Mouse (Mus musculus) intestine, embryonic 16.5 days (tissue): ENCODE measurements around the gene C1qtnf12. TPM values are rescaled to one million over a fixed set of nuclear protein-coding genes. Genes with fewer than 3 reads are reported as not detected.
A peak's percentile ranks its signal among the peaks of the same experiment; 100 is the strongest.

ENCODE experiments used
- ATAC-seq: fragments of 200-750 bp; cut with Nextera tagmentation; 2 replicates; pipeline ENCODE4 v1.8.0; 2017; ENCODE audit warnings: moderate TSS enrichment, moderate library complexity
- H3K27ac ChIP-seq: fragments of 300-500 bp; sonication (generic); 2 replicates; pipeline ENCODE4 v1.5.1; 2014; ENCODE audit warnings: mild to moderate bottlenecking, low read length
- H3K27me3 ChIP-seq: fragments of 300-500 bp; sonication (generic); replicated peaks from 2 replicates; pipeline ENCODE4 v1.6.1; 2014; ENCODE audit warnings: low read length, control low read depth, mixed read lengths; ENCODE audit not compliant: control insufficient read depth, insufficient read depth
- H3K36me3 ChIP-seq: fragments of 300-500 bp; sonication (generic); 2 replicates; pipeline ENCODE4 v1.6.1; 2014; ENCODE audit warnings: low read length, control low read depth; ENCODE audit not compliant: control insufficient read depth, insufficient read depth
- H3K4me1 ChIP-seq: fragments of 300-500 bp; sonication (generic); 2 replicates; pipeline ENCODE4 v1.6.1; 2014; ENCODE audit warnings: low read length, control low read depth, mixed read lengths; ENCODE audit not compliant: control insufficient read depth, insufficient read depth
- H3K4me2 ChIP-seq: fragments of 300-500 bp; sonication (generic); 2 replicates; pipeline ENCODE4 v1.6.1; 2014; ENCODE audit warnings: low read depth, low read length, control low read depth
- H3K4me3 ChIP-seq: fragments of 300-500 bp; sonication (generic); 2 replicates; pipeline ENCODE4 v1.5.1; 2014; ENCODE audit warnings: mild to moderate bottlenecking, low read length
- H3K9ac ChIP-seq: fragments of 300-500 bp; sonication (generic); 2 replicates; pipeline ENCODE4 v1.6.1; 2014; ENCODE audit warnings: low read depth, low read length
- H3K9me3 ChIP-seq: fragments of 300-500 bp; sonication (generic); 2 replicates; pipeline ENCODE4 v1.6.1; 2016; ENCODE audit warnings: low read length, control low read depth; ENCODE audit not compliant: control insufficient read depth
- WGBS: fragments of 180-500 bp; shearing (Covaris S2); extraction: QIAGEN DNeasy Blood & Tissue Kit; methylation state at CpG from one replicate; pipeline ENCODE4 v1.1.7; 2014; 5-methylcytosine and 5-hydroxymethylcytosine counted together
- polyA plus RNA-seq: library from polyadenylated mRNA; unstranded; fragments of >200 nt; fragmentation: Nextera tagmentation; extraction: Ambion mirVana; gene quantifications from 2 replicates; pipeline ENCODE4 v1.2.1, GENCODE M21; 2015

Gene C1qtnf12
- polyA plus RNA-seq, 1 experiment from 2014 or later, result 59.9 TPM

- WGBS, result under 1% methylated on average over 97 of the region's 99 CpGs
- H3K4me2 ChIP-seq, result peak within 1 kb of the TSS; percentile 99
- H3K4me1 ChIP-seq, result peaks cover 16% of the 10 kb centered on the region
- ATAC-seq, result peak; percentile 90
- no peaks in the 10 kb centered on the region for H3K27me3 ChIP-seq
- H3K36me3 ChIP-seq, result peaks cover 9% of the 10 kb centered on the region
- H3K27ac ChIP-seq, result peak within 1 kb of the TSS; percentile 96
- H3K4me3 ChIP-seq, result peak within 1 kb of the TSS; percentile 89
- no peaks in the 10 kb centered on the region for H3K9me3 ChIP-seq
- peak within 1 kb of the TSS; percentile 91 for H3K9ac ChIP-seq
These were observed 30.3 kb downstream of the C1qtnf12 start, which contains the start of the genes B3galt6 and Sdf4 for GRCm38 (mm10) chr4:155992241-155992905. B3galt6 (minus strand) TSS chr4:155992649. Sdf4 (plus strand) TSS chr4:155992872.

GRCm38 (mm10) chr4:155992906-155993547, 30.9 kb downstream of the C1qtnf12 start:
- WGBS, result under 1% methylated on average over 70 of the region's 70 CpGs
- H3K4me2 ChIP-seq, result peak overlapping the region; percentile 55; the same call in 1 of the 2 replicates

GRCm38 (mm10) chr4:155993606-155994005, 31.5 kb downstream of the C1qtnf12 start:
- H3K27ac ChIP-seq, result peak overlapping the region; percentile 96
- 5% methylated on average over 15 of the region's 15 CpGs for WGBS
- no peaks in the 10 kb centered on the region for H3K9me3 ChIP-seq
- H3K4me1 ChIP-seq, result peaks cover 16% of the 10 kb centered on the region
- H3K36me3 ChIP-seq, result peaks cover 13% of the 10 kb centered on the region
- peak overlapping the region; percentile 55 for H3K4me2 ChIP-seq
- peak overlapping the region; percentile 91 for H3K9ac ChIP-seq
- no peaks in the 10 kb centered on the region for H3K27me3 ChIP-seq
- peak overlapping the region; percentile 89 for H3K4me3 ChIP-seq
- ATAC-seq, result no peak

More at GRCm38 (mm10) chr4:155992906-155993547, 30.9 kb downstream of the C1qtnf12 start:
- H3K4me3 ChIP-seq, result peak overlapping the region; percentile 89
- ATAC-seq, result peak; percentile 85
- H3K36me3 ChIP-seq, result peaks cover 13% of the 10 kb centered on the region
- peaks cover 16% of the 10 kb centered on the region for H3K4me1 ChIP-seq
- peak overlapping the region; percentile 91 for H3K9ac ChIP-seq
- H3K27me3 ChIP-seq, result no peaks in the 10 kb centered on the region
- peak overlapping the region; percentile 96 for H3K27ac ChIP-seq
- no peaks in the 10 kb centered on the region for H3K9me3 ChIP-seq

- 94% methylated on average over 3 of the region's 3 CpGs for WGBS
- ATAC-seq, result no peak
- Histone ChIP-seq H3K4me2 (no peak overlapping the region), H3K27me3 (no peaks in the 10 kb centered on the region), H3K4me1 (no peaks in the 10 kb centered on the region), H3K27ac (no peak overlapping the region), H3K9me3 (no peaks in the 10 kb centered on the region), H3K36me3 (peaks cover 29% of the 10 kb centered on the region), H3K4me3 (no peak overlapping the region), H3K9ac (no peak overlapping the region)
These were observed 42.0 kb downstream of the C1qtnf12 start for GRCm38 (mm10) chr4:156004109-156004508.

GRCm38 (mm10) chr4:156008369-156008768, 46.3 kb downstream of the C1qtnf12 start:
- H3K9me3 ChIP-seq, result no peaks in the 10 kb centered on the region
- H3K4me2 ChIP-seq, result no peak overlapping the region
- 94% methylated on average over 4 of the region's 4 CpGs for WGBS
- ATAC-seq, result no peak
- no peak overlapping the region for H3K9ac ChIP-seq
- H3K27me3 ChIP-seq, result no peaks in the 10 kb centered on the region
- H3K27ac ChIP-seq, result no peak overlapping the region
- H3K4me3 ChIP-seq, result no peak overlapping the region
- H3K36me3 ChIP-seq, result peaks cover 23% of the 10 kb centered on the region
- H3K4me1 ChIP-seq, result no peaks in the 10 kb centered on the region

GRCm38 (mm10) chr4:156013637-156014036, 51.5 kb downstream of the C1qtnf12 start, which contains the start of gene Tnfrsf4:
Tnfrsf4 (plus strand) TSS chr4:156013843.
- WGBS, result 82% methylated on average over 8 of the region's 8 CpGs
- H3K9ac ChIP-seq, result no peak within 1 kb of the TSS
- H3K4me2 ChIP-seq, result no peak within 1 kb of the TSS
- no peak; the same call in 1 of the 2 replicates for ATAC-seq
- H3K27me3 ChIP-seq, result no peaks in the 10 kb centered on the region
- H3K9me3 ChIP-seq, result no peaks in the 10 kb centered on the region
- H3K36me3 ChIP-seq, result peaks cover 20% of the 10 kb centered on the region
- H3K4me1 ChIP-seq, result no peaks in the 10 kb centered on the region
- H3K4me3 ChIP-seq, result no peak within 1 kb of the TSS
- no peak within 1 kb of the TSS for H3K27ac ChIP-seq

GRCm38 (mm10) chr4:156014436-156014835, 52.3 kb downstream of the C1qtnf12 start:
- H3K4me1 ChIP-seq, result no peaks in the 10 kb centered on the region
- H3K4me2 ChIP-seq, result no peak overlapping the region
- no peak overlapping the region for H3K27ac ChIP-seq
- no peak overlapping the region for H3K9ac ChIP-seq
- H3K9me3 ChIP-seq, result no peaks in the 10 kb centered on the region
- peaks cover 13% of the 10 kb centered on the region for H3K36me3 ChIP-seq
- no peak for ATAC-seq
- no peaks in the 10 kb centered on the region for H3K27me3 ChIP-seq
- 87% methylated on average over 2 of the region's 2 CpGs for WGBS
- no peak overlapping the region for H3K4me3 ChIP-seq

Other genes with a start within 250 kb of the C1qtnf12 start
- gene Tmem240, start 227.5 kb upstream of the C1qtnf12 start, polyA plus RNA-seq, result 0.16 and 0.23 TPM in 2 replicates
- gene Atad3a, start 201.2 kb upstream of the C1qtnf12 start, polyA plus RNA-seq, result 142 and 150 TPM in 2 replicates
- gene Vwa1, start 187.6 kb upstream of the C1qtnf12 start, polyA plus RNA-seq, result 18.9 TPM in 2 replicates
- 0.89 and 1.1 TPM in 2 replicates for gene Tmem88b, start 176.4 kb upstream of the C1qtnf12 start, polyA plus RNA-seq
- not detected in 2 replicates for gene Ankrd65, start 171.9 kb upstream of the C1qtnf12 start, polyA plus RNA-seq
- gene Mrpl20, start 159.4 kb upstream of the C1qtnf12 start, polyA plus RNA-seq, result 210 and 226 TPM in 2 replicates
- 130 and 131 TPM in 2 replicates for gene Ccnl2, start 149.8 kb upstream of the C1qtnf12 start, polyA plus RNA-seq
- gene Aurkaip1, start 131.0 kb upstream of the C1qtnf12 start, polyA plus RNA-seq, result 180 and 196 TPM in 2 replicates
- gene Mxra8, start 122.6 kb upstream of the C1qtnf12 start, polyA plus RNA-seq, result 76.3 and 80.5 TPM in 2 replicates
- 3.7 and 4.7 TPM in 2 replicates for gene Dvl1, start 114.9 kb upstream of the C1qtnf12 start, polyA plus RNA-seq
- 0.28 and 0.32 TPM in 2 replicates for gene Tas1r3, start 99.0 kb upstream of the C1qtnf12 start, polyA plus RNA-seq
- gene Cptp, start 92.9 kb upstream of the C1qtnf12 start, polyA plus RNA-seq, result 23.6 and 24.9 TPM in 2 replicates
- 60.0 and 67.1 TPM in 2 replicates for gene Ints11, start 92.8 kb upstream of the C1qtnf12 start, polyA plus RNA-seq
- 49.4 and 58.6 TPM in 2 replicates for gene Pusl1, start 70.5 kb upstream of the C1qtnf12 start, polyA plus RNA-seq
- gene Acap3, start 70.5 kb upstream of the C1qtnf12 start, polyA plus RNA-seq, result 9.8 and 10.8 TPM in 2 replicates
- 89.5 and 93.4 TPM in 2 replicates for gene Ube2j2, start 18.5 kb upstream of the C1qtnf12 start, polyA plus RNA-seq
- 11.7 and 12.0 TPM in 2 replicates for gene B3galt6, start 30.3 kb downstream of the C1qtnf12 start, polyA plus RNA-seq
- gene Sdf4, start 30.6 kb downstream of the C1qtnf12 start, polyA plus RNA-seq, result 165 and 171 TPM in 2 replicates
- 0.55 and 0.86 TPM in 2 replicates for gene Tnfrsf4, start 51.5 kb downstream of the C1qtnf12 start, polyA plus RNA-seq
- gene Tnfrsf18, start 63.8 kb downstream of the C1qtnf12 start, polyA plus RNA-seq, result 1.0 and 1.4 TPM in 2 replicates
- gene Ttll10, start 97.1 kb downstream of the C1qtnf12 start, polyA plus RNA-seq, result 4.2 and 4.7 TPM in 2 replicates
- 21.4 and 22.3 TPM in 2 replicates for gene 9430015G10Rik, start 147.7 kb downstream of the C1qtnf12 start, polyA plus RNA-seq
- gene Rnf223, start 168.2 kb downstream of the C1qtnf12 start, polyA plus RNA-seq, result 0.09 and 0.10 TPM in 2 replicates
- gene Agrn, start 235.2 kb downstream of the C1qtnf12 start, polyA plus RNA-seq, result 35.9 and 38.0 TPM in 2 replicates
- 1.8 and 2.9 TPM in 2 replicates for gene Isg15, start 238.5 kb downstream of the C1qtnf12 start, polyA plus RNA-seq
- 2.1 and 2.3 TPM in 2 replicates for gene AW011738, start 241.0 kb downstream of the C1qtnf12 start, polyA plus RNA-seq